Mouse (Mus musculus) MEL (cell line): ENCODE results near the gene Ctr9. TPM values are rescaled to one million over a fixed set of nuclear protein-coding genes. Genes with fewer than 3 reads are reported as not detected.

ENCODE experiments used
- DNase-seq: peaks from one replicate; pipeline ENCODE4 v3.0.0; 2011; ENCODE audit warnings: low read depth, low spot score
- H3K27ac ChIP-seq: 2 replicates; pipeline ENCODE4 v1.5.1; 2012; ENCODE audit warnings: low read depth, mild to moderate bottlenecking, control low read depth, low read length, moderate library complexity; ENCODE audit not compliant: control insufficient read depth
- H3K27me3 ChIP-seq, 2 experiments: fragments of 150-350 bp in 1 of 2; sonication (generic) in 1 of 2; 2 replicates each; pipeline ENCODE4 v1.6.1; 2012; ENCODE audit warnings: low read length in 2 of 2, mild to moderate bottlenecking in 2 of 2, improper control_type of control experiment in 1 of 2, moderate library complexity in 1 of 2; ENCODE audit not compliant: insufficient read depth in 2 of 2, control insufficient read depth in 1 of 2
- H3K36me3 ChIP-seq, 2 experiments: 2 replicates each; pipeline ENCODE4 v1.6.1; 2012 to 2014; ENCODE audit warnings: low read length in 2 of 2, improper control_type of control experiment in 1 of 2, inconsistent platforms in 1 of 2, mild to moderate bottlenecking in 1 of 2; ENCODE audit not compliant: insufficient read depth in 2 of 2, control insufficient read depth in 1 of 2
- H3K4me1 ChIP-seq, 2 experiments: fragments of 150-350 bp in 1 of 2; sonication (generic) in 1 of 2; 2 replicates each; pipeline ENCODE4 v1.6.1; 2012; ENCODE audit warnings: low read length in 2 of 2, improper control_type of control experiment in 1 of 2, mild to moderate bottlenecking in 1 of 2; ENCODE audit not compliant: insufficient read depth in 2 of 2, control insufficient read depth in 1 of 2
- H3K4me3 ChIP-seq, 2 experiments: fragments of 150-350 bp in 1 of 2; sonication (generic) in 1 of 2; 2 replicates each; pipeline ENCODE4 v1.5.1; 2012; ENCODE audit warnings: low read depth in 2 of 2, low read length in 2 of 2, mild to moderate bottlenecking in 2 of 2, moderate library complexity in 2 of 2, control low read depth in 1 of 2, improper control_type of control experiment in 1 of 2; ENCODE audit not compliant: control insufficient read depth in 1 of 2, insufficient read depth in 1 of 2
- H3K79me2 ChIP-seq: 2 replicates; pipeline ENCODE4 v1.6.1; 2012; ENCODE audit warnings: mild to moderate bottlenecking, low read length, moderate library complexity; ENCODE audit not compliant: control insufficient read depth, poor library complexity, insufficient read depth
- H3K9ac ChIP-seq: 2 replicates; pipeline ENCODE4 v1.6.1; 2012; ENCODE audit warnings: low read depth, mild to moderate bottlenecking, control low read depth, low read length, moderate library complexity; ENCODE audit not compliant: control insufficient read depth, poor library complexity, severe bottlenecking
- H3K9me3 ChIP-seq: fragments of 150-350 bp; sonication (generic); replicated peaks from 2 replicates; pipeline ENCODE4 v1.6.1; 2012; ENCODE audit warnings: mild to moderate bottlenecking, low read length, improper control_type of control experiment, moderate library complexity; ENCODE audit not compliant: insufficient read depth
- BHLHE40 ChIP-seq: IDR thresholded peaks from 2 replicates; pipeline ENCODE4 v1.6.1; 2012; ENCODE audit warnings: low read depth, mild to moderate bottlenecking, inconsistent platforms, low read length, improper control_type of control experiment, borderline replicate concordance
- CHD2 ChIP-seq: IDR thresholded peaks from 2 replicates; pipeline ENCODE4 v1.6.1; 2011; ENCODE audit warnings: low read length, improper control_type of control experiment
- ELF1 ChIP-seq: IDR thresholded peaks from 2 replicates; pipeline ENCODE4 v1.6.1; 2014; ENCODE audit warnings: low read depth, mild to moderate bottlenecking, inconsistent platforms, low read length, improper control_type of control experiment, moderate library complexity
- EP300 ChIP-seq, 2 experiments: IDR thresholded peaks; 2 replicates each; pipeline ENCODE4 v1.6.1; 2011; ENCODE audit warnings: improper control_type of control experiment in 2 of 2, low read length in 2 of 2, low read depth in 1 of 2, mild to moderate bottlenecking in 1 of 2
- ETS1 ChIP-seq: IDR thresholded peaks from 2 replicates; pipeline ENCODE4 v1.6.1; 2012; ENCODE audit warnings: low read depth, mild to moderate bottlenecking, inconsistent platforms, low read length, improper control_type of control experiment, moderate library complexity
- HCFC1 ChIP-seq: IDR thresholded peaks from 2 replicates; pipeline ENCODE4 v1.6.1; 2012; ENCODE audit warnings: low read depth, mild to moderate bottlenecking, inconsistent platforms, low read length, improper control_type of control experiment, moderate library complexity
- MAX ChIP-seq: IDR thresholded peaks from 2 replicates; pipeline ENCODE4 v1.6.1; 2011; ENCODE audit warnings: low read length, improper control_type of control experiment
- MAZ ChIP-seq: IDR thresholded peaks from 2 replicates; pipeline ENCODE4 v1.6.1; 2012; ENCODE audit warnings: low read depth, mild to moderate bottlenecking, inconsistent platforms, low read length, improper control_type of control experiment
- MXI1 ChIP-seq: IDR thresholded peaks from 2 replicates; pipeline ENCODE4 v1.6.1; 2011; ENCODE audit warnings: mild to moderate bottlenecking, low read depth, low read length, improper control_type of control experiment
- MYB ChIP-seq: IDR thresholded peaks from 2 replicates; pipeline ENCODE4 v1.6.1; 2011; ENCODE audit warnings: mild to moderate bottlenecking, low read depth, low read length, improper control_type of control experiment
- NELFE ChIP-seq: IDR thresholded peaks from 2 replicates; pipeline ENCODE4 v1.6.1; 2011; ENCODE audit warnings: low read depth, low read length, improper control_type of control experiment
- POLR2A ChIP-seq, 2 experiments: IDR thresholded peaks; 2 replicates each; pipeline ENCODE4 v1.6.1; 2011 to 2012; ENCODE audit warnings: low read length in 2 of 2, mild to moderate bottlenecking in 2 of 2, control low read depth in 1 of 2, improper control_type of control experiment in 1 of 2, low read depth in 1 of 2, moderate library complexity in 1 of 2; ENCODE audit not compliant: control insufficient read depth in 1 of 2, insufficient read depth in 1 of 2, poor library complexity in 1 of 2
- POLR2AphosphoS2 ChIP-seq: IDR thresholded peaks from 2 replicates; pipeline ENCODE4 v1.6.1; 2011; ENCODE audit warnings: low read length, improper control_type of control experiment
- POLR2AphosphoS5 ChIP-seq: IDR thresholded peaks from 2 replicates; pipeline ENCODE4 v1.6.1; 2012; ENCODE audit warnings: low read depth, borderline replicate concordance, mild to moderate bottlenecking, inconsistent platforms, low read length, moderate library complexity, mixed read lengths
- SMC3 ChIP-seq: IDR thresholded peaks from 2 replicates; pipeline ENCODE4 v1.6.1; 2011; ENCODE audit warnings: low read depth, low read length, improper control_type of control experiment
- TAL1 ChIP-seq: IDR thresholded peaks from 2 replicates; pipeline ENCODE4 v1.6.1; 2012; ENCODE audit warnings: mild to moderate bottlenecking, inconsistent platforms, low read length, moderate library complexity, mixed read lengths
- TBP ChIP-seq: IDR thresholded peaks from 2 replicates; pipeline ENCODE4 v1.8.0; 2011; ENCODE audit warnings: low read depth, low read length, improper control_type of control experiment
- TCF12 ChIP-seq: IDR thresholded peaks from 2 replicates; pipeline ENCODE4 v1.6.1; 2014; ENCODE audit warnings: low read depth, mild to moderate bottlenecking, inconsistent platforms, low read length, improper control_type of control experiment, moderate library complexity
- USF1 ChIP-seq: IDR thresholded peaks from 2 replicates; pipeline ENCODE4 v1.6.1; 2014; ENCODE audit warnings: low read depth, mild to moderate bottlenecking, inconsistent platforms, low read length, improper control_type of control experiment, moderate library complexity
- USF2 ChIP-seq, 2 experiments: IDR thresholded peaks; 2 replicates each; pipeline ENCODE4 v1.6.1; 2011 to 2012; ENCODE audit warnings: improper control_type of control experiment in 2 of 2, low read length in 2 of 2, borderline replicate concordance in 1 of 2, inconsistent platforms in 1 of 2, low read depth in 1 of 2, mild to moderate bottlenecking in 1 of 2; ENCODE audit not compliant: insufficient read depth in 1 of 2
- ZC3H11A ChIP-seq: IDR thresholded peaks from 2 replicates; pipeline ENCODE4 v1.6.1; 2012; ENCODE audit warnings: low read depth, mild to moderate bottlenecking, inconsistent platforms, low read length, improper control_type of control experiment
- ZMIZ1 ChIP-seq: IDR thresholded peaks from 2 replicates; pipeline ENCODE4 v1.6.1; 2012; ENCODE audit warnings: low read depth, mild to moderate bottlenecking, inconsistent platforms, low read length, improper control_type of control experiment, moderate library complexity
- ZNF384 ChIP-seq: IDR thresholded peaks from 2 replicates; pipeline ENCODE4 v1.6.1; 2012; ENCODE audit warnings: low read depth, mild to moderate bottlenecking, inconsistent platforms, low read length, improper control_type of control experiment
- polyA plus RNA-seq, 2 experiments: library from polyadenylated mRNA; stranded (reverse) in 1 of 2; unstranded in 1 of 2; fragments of >175 nt in 1 of 2; fragments of >200 nt in 1 of 2; gene quantifications; 2 replicates each; pipeline versions ENCODE4 v1.2.1 to v1.2.4; 2012; ENCODE audit warnings: low replicate concordance in 2 of 2, low read depth in 1 of 2; ENCODE audit not compliant: insufficient read length in 2 of 2, insufficient read depth in 1 of 2, missing spikeins in 1 of 2
- total RNA-seq: library from RNA; depleted of rRNA; stranded (reverse); fragments of 300-350 nt; gene quantifications from 2 replicates; pipeline ENCODE4 v1.2.3, GENCODE M21; 2012

Ctr9 gene
- total and polyA plus RNA-seq, 3 experiments: 37.5 to 141 (median 42.8) TPM

DNA sequence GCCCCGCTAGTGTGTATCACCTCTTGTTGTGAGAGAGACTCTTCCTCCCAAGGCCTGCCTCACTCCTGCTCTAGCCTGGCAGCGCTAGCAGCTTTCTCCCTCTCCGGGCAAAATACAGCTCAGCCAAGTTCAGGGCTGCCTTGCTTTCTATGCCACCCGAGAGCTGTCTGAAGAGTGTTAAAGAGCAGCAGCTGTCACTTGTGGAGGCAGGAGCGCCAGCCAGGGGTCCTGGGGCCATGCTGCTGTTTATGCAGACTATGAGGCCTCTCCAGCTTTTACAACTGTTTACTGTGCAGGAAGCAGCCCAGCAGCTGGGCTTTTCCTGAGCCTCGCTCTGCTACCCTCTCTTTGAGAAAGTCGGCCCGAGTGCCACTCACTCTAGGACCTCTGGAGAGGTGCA is 47.7 kb upstream of the Ctr9 start:
- Histone ChIP-seq H3K4me1 (peaks cover 8 to 18% of the 10 kb centered on the region in 2 experiments), H3K79me2 (no peaks in the 10 kb centered on the region), H3K9me3 (no peaks in the 10 kb centered on the region), H3K4me3 (no peak overlapping the region), H3K27ac (no peak overlapping the region), H3K27me3 (no peaks in the 10 kb centered on the region), H3K36me3 (peaks cover 0 to 7% of the 10 kb centered on the region in 2 experiments; a peak in 2 of 4 replicates), H3K9ac (no peak overlapping the region)
- TF ChIP-seq BHLHE40: no peak
- TF ChIP-seq MAZ: no peak
- TF ChIP-seq ZMIZ1: no peak
- no peak for TF ChIP-seq ZNF384
- no peak for TF ChIP-seq SMC3
- TF ChIP-seq MYB: no peak
- no peak for TF ChIP-seq POLR2AphosphoS2
- no peak for TF ChIP-seq ELF1
- TF ChIP-seq CHD2: no peak
- no peak for TF ChIP-seq ZC3H11A
- TF ChIP-seq HCFC1: no peak
- TF ChIP-seq TAL1: no peak
- TF ChIP-seq MXI1: no peak
- TF ChIP-seq MAX: no peak
- no peak for TF ChIP-seq USF2 (IDR thresholded peaks at IDR 0.05; ENCODE audit: borderline replicate concordance in 1 of 2, insufficient read depth in 1 of 2, low read depth in 1 of 2, low read length in 2 of 2)
- no peak for TF ChIP-seq NELFE
- no peak for TF ChIP-seq TCF12
- TF ChIP-seq TBP: no peak
- TF ChIP-seq ETS1: no peak
- no peak for TF ChIP-seq POLR2AphosphoS5
- no peak for DNase-seq

DNA sequence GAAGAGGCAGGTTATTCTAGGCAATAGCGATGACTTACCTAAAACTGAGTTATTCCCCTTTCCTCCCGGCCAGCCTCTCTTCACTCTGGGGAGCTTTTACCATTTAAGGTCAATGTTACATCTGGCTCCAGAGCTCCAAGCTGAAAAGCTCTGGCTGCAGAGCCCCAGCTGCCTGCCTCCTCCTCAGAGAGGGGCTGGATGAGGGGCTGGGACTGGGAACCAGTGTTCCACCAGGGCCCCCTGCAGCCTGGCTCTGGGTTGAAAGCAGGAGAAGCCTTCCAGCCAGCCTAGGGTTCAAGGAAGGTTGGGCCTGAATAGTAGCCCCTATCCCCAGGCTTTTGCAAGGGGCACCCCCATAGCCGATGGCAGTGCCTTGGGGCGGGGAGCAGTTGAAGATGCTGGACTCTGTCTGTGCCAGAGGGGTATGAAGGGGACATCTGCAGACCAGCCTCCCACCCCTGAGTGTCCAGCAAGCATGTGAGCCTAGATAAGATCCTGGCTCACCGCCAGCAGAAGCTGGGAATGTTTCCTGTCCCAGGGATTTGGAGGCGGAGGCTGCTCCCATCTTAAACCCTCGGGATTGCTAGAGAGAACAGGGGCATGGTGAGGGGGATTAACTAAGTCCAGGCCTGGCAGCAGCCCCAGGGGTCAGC is 46.6 kb upstream of the Ctr9 start, which contains the start of gene Mrvi1:
Gene Mrvi1, minus strand, starts transcription at position 409 of the 653 bp plus-strand sequence.
- no peak for TF ChIP-seq USF1
- TF ChIP-seq HCFC1: no peak
- TF ChIP-seq POLR2A (IDR thresholded peaks at IDR 0.05; ENCODE audit: control insufficient read depth in 1 of 2, insufficient read depth in 1 of 2, low read depth in 1 of 2, low read length in 2 of 2, poor library complexity in 1 of 2): no peak
- no peak for TF ChIP-seq EP300 (IDR thresholded peaks at IDR 0.05; ENCODE audit: low read depth in 1 of 2, low read length in 2 of 2)
- no peak for TF ChIP-seq TBP
- no peak for TF ChIP-seq USF2 (IDR thresholded peaks at IDR 0.05; ENCODE audit: borderline replicate concordance in 1 of 2, insufficient read depth in 1 of 2, low read depth in 1 of 2, low read length in 2 of 2)
- Histone ChIP-seq H3K79me2 (no peaks in the 10 kb centered on the region), H3K4me1 (peaks cover 0 to 6% of the 10 kb centered on the region in 2 experiments; a peak in 2 of 4 replicates), H3K36me3 (no peaks in the 10 kb centered on the region), H3K9me3 (no peaks in the 10 kb centered on the region), H3K9ac (no peak within 1 kb of the TSS), H3K4me3 (no peak within 1 kb of the TSS), H3K27ac (no peak within 1 kb of the TSS), H3K27me3 (no peaks in the 10 kb centered on the region)
- DNase-seq: no peak
